Mouse (Mus musculus) embryonic facial prominence, embryonic 14.5 days (tissue): ENCODE measurements around the gene Tmem139. TPM values are rescaled to one million over a fixed set of nuclear protein-coding genes. Genes with fewer than 3 reads are reported as not detected.

ENCODE experiments used
- ATAC-seq: fragments of 200-750 bp; cut with Nextera tagmentation; 2 replicates; pipeline ENCODE4 v1.8.0; 2017; ENCODE audit warnings: low read depth, moderate number of reproducible peaks, moderate TSS enrichment
- DNase-seq: peaks from one replicate; pipeline ENCODE4 v3.0.0-alpha.2; 2015; ENCODE audit warnings: low spot score
- H3K27ac ChIP-seq: fragments of 300-500 bp; sonication (generic); replicated peaks from 2 replicates; pipeline ENCODE4 v1.5.1; 2014; ENCODE audit warnings: low read depth, mild to moderate bottlenecking, low read length, moderate library complexity
- H3K27me3 ChIP-seq: fragments of 300-500 bp; sonication (generic); replicated peaks from 2 replicates; pipeline ENCODE4 v1.6.1; 2014; ENCODE audit warnings: low read length; ENCODE audit not compliant: control insufficient read depth, insufficient read depth
- H3K36me3 ChIP-seq: fragments of 300-500 bp; sonication (generic); 2 replicates; pipeline ENCODE4 v1.6.1; 2014; ENCODE audit warnings: low read length, mixed read lengths; ENCODE audit not compliant: control insufficient read depth, insufficient read depth
- H3K4me1 ChIP-seq: fragments of 300-500 bp; sonication (generic); 2 replicates; pipeline ENCODE4 v1.6.1; 2014; ENCODE audit warnings: antibody characterized with exemption, low read length; ENCODE audit not compliant: control insufficient read depth, insufficient read depth
- H3K4me2 ChIP-seq: fragments of 300-500 bp; sonication (generic); 2 replicates; pipeline ENCODE4 v1.6.1; 2014; ENCODE audit warnings: low read depth, mild to moderate bottlenecking, low read length, moderate library complexity, mixed read lengths
- H3K4me3 ChIP-seq: fragments of 300-500 bp; sonication (generic); 2 replicates; pipeline ENCODE4 v1.5.1; 2014; ENCODE audit warnings: low read depth, mild to moderate bottlenecking, low read length
- H3K9ac ChIP-seq: fragments of 300-500 bp; sonication (generic); 2 replicates; pipeline ENCODE4 v1.6.1; 2014; ENCODE audit warnings: low read depth, mild to moderate bottlenecking, low read length, moderate library complexity, mixed read lengths
- H3K9me3 ChIP-seq: fragments of 300-500 bp; sonication (generic); 2 replicates; pipeline ENCODE4 v1.6.1; 2016; ENCODE audit warnings: low read length; ENCODE audit not compliant: control insufficient read depth
- WGBS: fragments of 180-500 bp; shearing (Covaris S2); extraction: QIAGEN DNeasy Blood & Tissue Kit; methylation state at CpG from one replicate; pipeline ENCODE4 v1.1.7; 2014; 5-methylcytosine and 5-hydroxymethylcytosine counted together
- polyA plus RNA-seq: library from polyadenylated mRNA; unstranded; fragments of >200 nt; fragmentation: Nextera tagmentation; extraction: Ambion mirVana; gene quantifications from 2 replicates; pipeline ENCODE4 v1.2.1, GENCODE M21; 2014

Gene Tmem139
- polyA plus RNA-seq = 0.89 and 1.0 TPM in 2 replicates

GRCm38 (mm10) chr6:42261524-42262170 is at the start of gene Tmem139:
Gene Tmem139, plus strand, starts transcription at chr6:42261970.
- Histone ChIP-seq H3K36me3 (no peaks in the 10 kb centered on the region), H3K4me3 (peak within 1 kb of the TSS; percentile 20; the same call in 1 of the 2 replicates), H3K4me2 (peak within 1 kb of the TSS; percentile 34), H3K9me3 (no peaks in the 10 kb centered on the region), H3K9ac (no peak within 1 kb of the TSS; the same call in 1 of the 2 replicates), H3K27me3 (no peaks in the 10 kb centered on the region), H3K4me1 (peaks cover 14% of the 10 kb centered on the region; the same call in 1 of the 2 replicates), H3K27ac (no peak within 1 kb of the TSS)
- 17% methylated on average over 20 of the region's 20 CpGs for WGBS
- no peak for ATAC-seq
- DNase-seq = peak; percentile 16

- Histone ChIP-seq H3K9ac (no peak within 1 kb of the TSS), H3K27me3 (no peaks in the 10 kb centered on the region), H3K4me2 (no peak within 1 kb of the TSS), H3K27ac (no peak within 1 kb of the TSS), H3K4me1 (no peaks in the 10 kb centered on the region), H3K4me3 (no peak within 1 kb of the TSS), H3K9me3 (no peaks in the 10 kb centered on the region), H3K36me3 (no peaks in the 10 kb centered on the region)
- ATAC-seq = no peak
- WGBS = 81% methylated on average over 2 of the region's 2 CpGs
- no peak for DNase-seq
Observed at GRCm38 (mm10) chr6:42215028-42215427, 46.7 kb upstream of the Tmem139 start, which contains the start of gene Tas2r144. Gene Tas2r144, plus strand, starts transcription at chr6:42215328.

GRCm38 (mm10) chr6:42222286-42222685 is 39.5 kb upstream of the Tmem139 start:
- Histone ChIP-seq H3K36me3 (no peaks in the 10 kb centered on the region), H3K9me3 (no peaks in the 10 kb centered on the region), H3K4me3 (no peak overlapping the region), H3K4me2 (no peak overlapping the region), H3K27ac (no peak overlapping the region), H3K4me1 (no peaks in the 10 kb centered on the region), H3K27me3 (no peaks in the 10 kb centered on the region), H3K9ac (no peak overlapping the region)
- DNase-seq = no peak
- 45% methylated on average over 3 of the region's 3 CpGs for WGBS
- ATAC-seq = no peak

- DNase-seq = no peak
Observed at GRCm38 (mm10) chr6:42225046-42225445, 36.7 kb upstream of the Tmem139 start.

GRCm38 (mm10) chr6:42227240-42228101 is 34.3 kb upstream of the Tmem139 start:
- ATAC-seq = no peak

More at GRCm38 (mm10) chr6:42225046-42225445, 36.7 kb upstream of the Tmem139 start:
- no peaks in the 10 kb centered on the region for H3K9me3 ChIP-seq
- no peak overlapping the region for H3K4me3 ChIP-seq
- no peaks in the 10 kb centered on the region for H3K36me3 ChIP-seq
- no peak overlapping the region for H3K9ac ChIP-seq
- H3K4me1 ChIP-seq = no peaks in the 10 kb centered on the region
- ATAC-seq = no peak
- H3K4me2 ChIP-seq = no peak overlapping the region
- WGBS = 78% methylated on average over 4 of the region's 4 CpGs
- no peaks in the 10 kb centered on the region for H3K27me3 ChIP-seq
- no peak overlapping the region for H3K27ac ChIP-seq

GRCm38 (mm10) chr6:42229610-42230009 is 32.2 kb upstream of the Tmem139 start:
- Histone ChIP-seq H3K4me2 (no peak overlapping the region), H3K4me1 (no peaks in the 10 kb centered on the region), H3K4me3 (no peak overlapping the region), H3K9me3 (no peaks in the 10 kb centered on the region), H3K27me3 (no peaks in the 10 kb centered on the region), H3K36me3 (no peaks in the 10 kb centered on the region), H3K27ac (no peak overlapping the region), H3K9ac (no peak overlapping the region)
- no peak for DNase-seq
- ATAC-seq = no peak
- WGBS = 71% methylated on average over 4 of the region's 4 CpGs

More at GRCm38 (mm10) chr6:42227240-42228101, 34.3 kb upstream of the Tmem139 start:
- no peak overlapping the region for H3K4me3 ChIP-seq
- H3K9ac ChIP-seq = no peak overlapping the region
- H3K9me3 ChIP-seq = no peaks in the 10 kb centered on the region
- no peak overlapping the region for H3K27ac ChIP-seq
- H3K4me2 ChIP-seq = no peak overlapping the region
- WGBS = 28% methylated on average over 17 of the region's 17 CpGs
- no peaks in the 10 kb centered on the region for H3K36me3 ChIP-seq
- H3K4me1 ChIP-seq = no peaks in the 10 kb centered on the region
- no peaks in the 10 kb centered on the region for H3K27me3 ChIP-seq
- DNase-seq = peak; percentile 80

GRCm38 (mm10) chr6:42231191-42231590 is 30.6 kb upstream of the Tmem139 start:
- Histone ChIP-seq H3K36me3 (no peaks in the 10 kb centered on the region), H3K9ac (no peak overlapping the region), H3K9me3 (no peaks in the 10 kb centered on the region), H3K4me1 (no peaks in the 10 kb centered on the region), H3K27me3 (no peaks in the 10 kb centered on the region), H3K4me3 (no peak overlapping the region), H3K4me2 (no peak overlapping the region), H3K27ac (no peak overlapping the region)
- no peak for ATAC-seq
- no peak for DNase-seq
- 84% methylated on average over 3 of the region's 3 CpGs for WGBS

GRCm38 (mm10) chr6:42237276-42237805 is 24.4 kb upstream of the Tmem139 start:
- Histone ChIP-seq H3K4me2 (no peak overlapping the region), H3K4me1 (no peaks in the 10 kb centered on the region), H3K27ac (no peak overlapping the region), H3K9ac (no peak overlapping the region), H3K27me3 (no peaks in the 10 kb centered on the region), H3K36me3 (no peaks in the 10 kb centered on the region), H3K9me3 (no peaks in the 10 kb centered on the region), H3K4me3 (no peak overlapping the region)
- DNase-seq (no peak), ATAC-seq (no peak)
- WGBS = 69% methylated on average over 6 of the region's 6 CpGs
